Mouse (Mus musculus): ENCODE results near the gene Naga. TPM values are rescaled to one million over a fixed set of nuclear protein-coding genes. Genes with fewer than 3 reads are reported as not detected.
A peak's percentile ranks its signal among the peaks of the same experiment; 100 is the strongest.

Naga gene
- total RNA-seq, 2 experiments from 2014 or later: 40.0 to 41.1 TPM

DNA sequence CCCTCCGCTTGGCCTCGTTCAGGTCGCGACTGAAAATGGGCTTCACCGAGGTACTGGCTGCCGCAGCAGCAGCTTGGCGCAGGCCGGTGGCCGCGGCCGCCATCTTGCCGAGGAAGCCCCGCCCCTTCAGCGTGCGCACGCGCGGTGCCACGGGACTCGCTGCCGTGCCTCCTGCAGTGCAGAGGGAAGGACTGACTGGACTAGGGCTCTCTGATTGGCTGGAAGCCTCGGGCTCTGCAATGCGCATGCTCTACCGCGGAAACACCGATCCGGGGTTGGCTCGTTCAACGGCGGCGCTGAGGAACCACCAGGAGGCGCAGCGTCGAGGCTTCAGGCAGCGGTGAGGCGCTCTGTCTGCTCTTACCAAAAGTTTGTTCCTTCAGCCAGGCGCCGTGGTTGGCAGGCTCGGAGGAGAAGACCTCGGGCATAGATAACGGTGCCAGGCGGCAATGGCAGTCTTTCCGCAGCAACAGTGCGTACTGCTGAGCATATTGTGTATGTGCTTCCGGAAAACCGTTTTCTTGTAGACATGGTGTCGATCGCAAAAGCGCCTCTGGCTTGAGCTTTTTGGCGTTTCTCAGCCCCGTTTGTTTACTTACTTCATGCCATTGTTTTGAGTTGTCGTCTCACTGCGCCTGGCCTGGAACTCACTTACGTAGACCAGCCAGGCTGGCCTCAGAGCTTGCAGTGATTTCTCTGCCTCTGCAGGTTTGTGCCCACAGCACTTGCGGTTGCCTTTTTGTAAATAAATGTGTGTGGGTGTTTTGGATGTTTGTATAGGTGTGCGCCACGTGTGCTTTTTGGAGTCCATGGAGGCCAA, 15.6 kb upstream of the Naga start, which contains the start of gene Ndufa6:
Gene Ndufa6 (minus strand): TSS at position 197 of the 820 bp plus-strand sequence.
- DNase-seq: peak; percentile 98

DNA sequence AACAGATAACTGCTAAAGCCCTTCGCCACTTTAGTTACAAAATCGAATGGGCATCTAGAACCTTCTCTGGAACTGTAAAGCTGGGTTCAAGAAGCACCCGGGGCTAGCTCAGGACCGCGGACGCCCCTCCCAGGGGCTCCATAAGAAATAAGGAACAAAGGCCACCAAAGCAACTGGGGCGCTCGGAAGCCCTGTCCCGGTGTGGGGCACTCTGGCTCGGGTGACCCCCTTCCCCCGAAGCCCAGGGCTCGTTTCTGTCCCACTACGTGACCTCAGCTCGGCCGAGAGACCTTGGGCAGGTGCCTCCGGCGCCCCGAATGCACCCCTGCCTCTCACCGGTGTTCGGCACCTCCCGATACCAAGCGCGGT, 15.0 kb upstream of the Naga start:
- no peak for DNase-seq

GRCm38 (mm10) chr15:82353078-82353744, 14.5 kb upstream of the Naga start:
- DNase-seq: no peak

- DNase-seq: no peak
Observed at GRCm38 (mm10) chr15:82351480-82351879, 12.8 kb upstream of the Naga start.

DNA sequence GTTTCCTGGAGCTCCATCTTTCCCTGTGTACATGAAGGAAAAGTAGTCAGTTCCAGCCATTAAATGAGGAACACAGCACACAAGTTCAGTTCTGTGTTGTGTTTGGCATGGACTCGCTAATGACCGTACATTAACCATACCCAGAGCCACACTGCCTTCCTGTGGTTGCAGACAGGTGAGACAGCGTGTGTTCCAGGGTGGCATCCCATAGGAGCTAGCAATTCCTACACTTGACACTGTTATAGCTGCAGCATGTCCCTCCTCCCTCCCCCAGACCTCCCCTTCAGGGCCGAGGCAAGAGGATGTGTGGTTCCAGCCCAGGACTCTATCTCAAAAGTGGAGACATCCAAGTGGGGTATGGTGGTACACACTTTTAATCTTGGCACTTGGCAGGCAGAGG, 11.6 kb upstream of the Naga start:
- no peak for DNase-seq

DNA sequence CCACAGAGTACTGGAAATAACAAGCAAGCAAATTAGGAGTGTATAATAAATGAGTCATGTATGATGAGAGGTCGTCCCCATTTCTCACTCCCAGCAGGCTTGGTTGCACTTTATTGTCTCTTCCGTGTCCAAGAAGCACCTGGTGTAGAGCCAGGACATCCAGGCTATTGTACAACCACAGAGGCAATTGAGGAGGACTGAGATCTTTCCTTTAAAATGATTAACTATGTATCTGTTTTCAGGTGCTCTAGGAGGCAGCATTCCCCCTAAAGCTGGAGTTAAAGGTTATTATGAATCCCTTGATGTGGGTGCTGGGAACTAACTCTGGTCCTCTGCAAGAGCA, 10.2 kb upstream of the Naga start:
- DNase-seq: no peak

- no peak for DNase-seq
Observed at GRCm38 (mm10) chr15:82348258-82348998, 9.7 kb upstream of the Naga start.

GRCm38 (mm10) chr15:82347852-82348251, 9.1 kb upstream of the Naga start:
- no peak for DNase-seq

GRCm38 (mm10) chr15:82347303-82347676, 8.6 kb upstream of the Naga start:
- no peak for DNase-seq

DNA sequence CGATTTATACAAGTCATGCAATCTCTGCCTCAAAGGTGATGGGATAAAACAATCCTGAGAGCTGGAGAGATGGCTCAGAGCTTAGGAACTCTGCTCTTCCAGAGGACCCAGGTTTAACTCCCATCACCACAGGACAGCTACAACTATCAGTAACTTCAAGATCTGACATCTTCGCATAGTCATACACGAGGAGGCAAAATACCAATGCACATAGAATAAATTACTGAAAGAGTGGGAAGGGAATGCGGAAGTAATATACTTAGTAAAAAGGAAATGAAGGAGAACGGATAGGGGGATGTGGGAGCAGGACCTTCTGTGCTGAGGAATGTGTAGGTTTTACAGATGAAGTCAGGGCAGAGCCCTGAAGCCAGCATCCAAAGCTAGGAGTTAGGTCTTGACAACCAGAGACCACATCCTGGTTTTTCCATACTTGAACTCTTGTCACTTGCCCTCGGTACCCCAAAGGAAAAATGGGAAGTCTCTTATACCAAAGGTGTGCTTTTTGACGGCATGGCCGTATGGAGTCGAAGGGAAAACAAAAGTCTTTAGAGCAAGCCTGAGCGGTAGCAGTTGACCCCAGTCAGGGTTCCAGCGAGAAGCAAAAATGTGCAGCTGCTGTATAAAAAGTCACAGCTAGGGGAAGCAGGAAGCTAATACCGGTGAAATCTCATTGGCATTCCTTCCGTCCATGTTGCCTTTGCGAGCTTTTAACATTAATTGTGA, 8.0 kb upstream of the Naga start:
- no peak for DNase-seq

- DNase-seq: peak; percentile 98
Observed at GRCm38 (mm10) chr15:82345820-82346470, 7.2 kb upstream of the Naga start.

DNA sequence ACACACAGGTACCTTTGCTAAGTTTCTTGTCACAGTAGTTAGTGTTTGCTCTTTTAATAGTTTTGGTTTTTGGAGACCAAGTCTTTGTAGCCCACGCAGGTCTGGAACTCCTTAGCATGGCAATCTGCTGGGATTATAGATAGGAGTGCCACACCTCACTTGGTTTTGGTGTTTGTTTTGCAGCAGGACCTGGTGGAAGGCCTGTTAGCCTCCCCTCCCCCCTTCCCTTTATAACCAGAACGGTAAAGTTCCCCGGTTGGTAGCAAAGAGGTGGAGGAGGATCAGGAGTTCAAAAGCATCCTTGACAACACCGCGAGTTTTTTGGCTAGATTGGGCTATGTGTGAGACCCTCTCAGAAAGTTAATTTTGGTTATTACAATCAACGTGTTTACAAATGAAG, 6.2 kb upstream of the Naga start:
- DNase-seq: no peak

- no peak for DNase-seq
Observed at GRCm38 (mm10) chr15:82343368-82344287, 4.9 kb upstream of the Naga start.

DNA sequence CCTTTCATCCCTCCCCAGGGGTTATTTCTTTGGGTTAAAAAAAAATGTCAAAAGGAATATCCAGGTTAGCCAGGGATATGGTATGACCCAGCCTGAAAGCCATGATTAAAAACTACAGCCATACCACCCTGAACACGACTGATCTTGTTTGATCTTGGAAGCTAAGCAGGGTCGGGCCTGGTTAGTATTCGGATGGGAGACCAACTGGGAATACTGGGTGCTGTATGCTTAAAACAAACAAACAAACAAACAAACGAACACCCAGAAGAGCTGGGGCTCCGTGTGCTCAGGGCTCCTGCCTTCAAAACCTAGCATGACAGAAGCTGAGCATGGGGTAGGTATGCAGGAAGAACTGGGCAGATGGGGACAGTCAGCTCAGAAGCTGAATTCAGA, 3.8 kb upstream of the Naga start:
- no peak for DNase-seq

DNA sequence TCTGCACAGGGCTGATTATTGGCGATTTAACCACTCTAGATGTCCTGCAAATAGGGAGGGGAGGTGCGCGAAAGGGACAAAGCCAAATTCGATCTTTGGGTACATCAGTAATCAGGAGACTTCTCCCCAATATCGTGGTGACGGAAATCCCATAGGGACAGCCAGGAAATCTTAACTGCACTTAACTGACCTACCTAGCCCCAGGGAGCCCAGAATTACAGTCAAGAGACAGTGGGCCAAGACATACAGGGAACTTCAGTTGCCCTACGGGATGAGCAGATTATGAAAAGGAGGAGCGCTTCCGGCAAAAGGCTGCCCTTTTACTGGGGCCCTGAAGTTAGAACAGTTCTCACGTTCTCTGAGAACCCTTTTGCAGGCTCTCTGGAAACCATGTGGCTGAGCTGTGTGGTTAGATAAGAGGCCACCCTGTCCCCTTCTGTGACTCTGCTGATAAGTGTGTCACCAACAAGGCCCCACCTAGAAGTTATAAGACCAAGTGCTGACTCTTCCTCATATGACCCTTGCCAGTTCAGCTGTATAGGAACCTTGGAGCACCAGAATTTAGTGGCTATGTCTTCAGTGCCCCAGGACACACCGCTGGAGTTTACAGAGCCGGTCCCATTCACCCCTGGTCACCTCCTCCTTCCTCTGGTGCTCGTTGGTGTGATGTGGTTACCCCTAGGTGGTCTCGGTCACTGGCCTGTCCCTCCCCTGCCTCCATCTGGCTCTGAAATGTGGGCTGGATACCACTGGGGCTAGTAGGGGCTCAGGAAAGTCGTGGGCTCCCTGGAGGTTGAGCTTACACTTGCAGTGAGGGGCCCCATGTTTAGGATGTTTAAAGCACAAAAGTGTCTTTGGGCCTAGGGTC, 3.2 kb upstream of the Naga start:
- no peak for DNase-seq

GRCm38 (mm10) chr15:82341036-82341501, 2.3 kb upstream of the Naga start:
- peak; percentile 71 for DNase-seq

- no peak for DNase-seq
Observed at GRCm38 (mm10) chr15:82340414-82341035, 1.8 kb upstream of the Naga start.

DNA sequence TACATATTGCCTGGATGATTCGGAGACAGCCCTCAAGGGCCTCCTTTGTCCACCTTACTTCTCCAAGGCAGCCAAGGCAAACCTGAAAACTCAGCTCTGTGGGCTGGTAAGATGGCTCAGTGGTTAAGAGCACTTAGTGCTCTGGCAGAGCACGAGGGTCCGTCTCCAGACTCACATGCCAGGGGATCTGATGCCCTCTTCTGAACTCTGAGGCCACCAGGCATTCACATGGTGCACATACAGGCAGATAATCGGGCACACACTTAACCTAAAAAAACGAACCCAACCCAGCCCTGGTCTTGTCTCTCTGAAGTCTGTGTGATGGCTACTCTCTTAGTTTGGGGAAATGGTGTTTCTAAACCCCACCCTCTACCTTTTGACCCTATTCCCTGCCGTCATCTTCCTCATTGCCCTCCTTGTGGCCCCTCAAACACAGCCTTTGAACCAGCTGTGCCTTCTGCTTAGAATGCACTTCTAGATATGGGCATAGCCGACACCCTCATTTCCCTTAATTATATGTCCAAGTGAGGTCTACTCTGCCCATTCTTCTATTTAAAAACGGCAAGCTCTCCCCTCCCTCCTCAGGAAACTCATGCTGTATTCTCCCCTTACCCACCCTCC, 1.0 kb upstream of the Naga start:
- no peak for DNase-seq

DNA sequence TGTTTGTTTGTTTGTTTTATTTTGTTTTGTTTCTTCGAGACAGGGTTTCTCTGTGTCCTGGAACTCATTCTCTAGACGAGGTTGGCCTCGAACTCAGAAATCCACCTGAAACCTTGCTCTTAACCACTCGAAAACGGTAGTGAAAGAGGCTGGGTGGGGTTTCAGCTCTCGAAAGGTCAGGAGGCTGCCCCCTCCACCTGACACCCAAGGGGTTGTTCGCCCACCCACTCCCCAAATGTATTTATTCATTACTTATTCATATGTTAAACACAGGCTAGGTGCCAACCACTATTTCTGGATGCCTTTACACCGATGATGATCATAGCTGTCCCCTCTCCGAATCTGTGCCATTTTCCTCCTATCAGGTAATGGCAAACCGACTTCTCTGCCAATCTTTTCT, 425 bp upstream of the Naga start:
- no peak for DNase-seq
